Mouse (Mus musculus) urinary bladder, postnatal 36 days (tissue): ENCODE data around the gene Dscam.

Experiments
- DNase-seq, 2 experiments: peaks; one replicate each; pipeline ENCODE4 v3.0.0; 2022; ENCODE audit warnings: low spot score in 2 of 2, mixed read lengths in 1 of 2

Dscam gene

GRCm38 (mm10) chr16:97170513-97171081 lies at the start of gene Dscam:
Dscam (minus strand) TSS chr16:97170752.
- no peak for DNase-seq

- DNase-seq: no peak
Observed at GRCm38 (mm10) chr16:97219381-97219780, 48.8 kb upstream of the Dscam start.

GRCm38 (mm10) chr16:97209997-97210396 lies 39.4 kb upstream of the Dscam start:
- no peak for DNase-seq

- no peak for DNase-seq
Observed at GRCm38 (mm10) chr16:97208276-97208675, 37.7 kb upstream of the Dscam start.

- DNase-seq: no peak
Observed at GRCm38 (mm10) chr16:97204090-97204489, 33.5 kb upstream of the Dscam start.

- DNase-seq: no peak
Observed at GRCm38 (mm10) chr16:97203554-97203953, 33.0 kb upstream of the Dscam start.

- no peak for DNase-seq
Observed at GRCm38 (mm10) chr16:97194630-97195029, 24.1 kb upstream of the Dscam start.

GRCm38 (mm10) chr16:97194179-97194578 lies 23.6 kb upstream of the Dscam start:
- DNase-seq: no peak

- no peak for DNase-seq
Observed at GRCm38 (mm10) chr16:97192296-97192695, 21.7 kb upstream of the Dscam start.

- DNase-seq: no peak
Observed at GRCm38 (mm10) chr16:97190604-97191003, 20.1 kb upstream of the Dscam start.

GRCm38 (mm10) chr16:97171500-97171899 lies 948 bp upstream of the Dscam start:
- no peak for DNase-seq

- no peak for DNase-seq
Observed at GRCm38 (mm10) chr16:97169901-97170512, 545 bp downstream of the Dscam start.

GRCm38 (mm10) chr16:97168614-97169013 lies 1.9 kb downstream of the Dscam start:
- DNase-seq: no peak

GRCm38 (mm10) chr16:97168030-97168429 lies 2.5 kb downstream of the Dscam start:
- DNase-seq: no peak

GRCm38 (mm10) chr16:97166166-97166565 lies 4.4 kb downstream of the Dscam start:
- DNase-seq: no peak

- DNase-seq: peak; percentile 18 to 24
Observed at GRCm38 (mm10) chr16:97165444-97166121, 5.0 kb downstream of the Dscam start.

- DNase-seq: no peak
Observed at GRCm38 (mm10) chr16:97158279-97158678, 12.3 kb downstream of the Dscam start.

GRCm38 (mm10) chr16:97144544-97145194 lies 25.9 kb downstream of the Dscam start:
- DNase-seq: no peak

- no peak for DNase-seq
Observed at GRCm38 (mm10) chr16:97141943-97142342, 28.6 kb downstream of the Dscam start.

GRCm38 (mm10) chr16:97135003-97135827 lies 35.3 kb downstream of the Dscam start:
- no peak for DNase-seq

GRCm38 (mm10) chr16:97127296-97127695 lies 43.3 kb downstream of the Dscam start:
- no peak for DNase-seq

- no peak for DNase-seq
Observed at GRCm38 (mm10) chr16:97110028-97110427, 60.5 kb downstream of the Dscam start.
